Mouse (Mus musculus): Measurements from ENCODE around the gene Cbfa2t3.

Gene Cbfa2t3

GRCm38 (mm10) chr8:122606810-122607209 is 92.1 kb downstream of the Cbfa2t3 start:
- DNase-seq (ENCODE audit: low read depth), result no peak

GRCm38 (mm10) chr8:122605367-122605766 is 93.5 kb downstream of the Cbfa2t3 start:
- DNase-seq (ENCODE audit: low read depth), result no peak

- DNase-seq (ENCODE audit: low read depth), result no peak
Observed at GRCm38 (mm10) chr8:122604640-122605039, 94.3 kb downstream of the Cbfa2t3 start.

- no peak for DNase-seq (ENCODE audit: low read depth)
Observed at GRCm38 (mm10) chr8:122600666-122601065, 98.2 kb downstream of the Cbfa2t3 start.

- DNase-seq (ENCODE audit: low read depth), result no peak
Observed at GRCm38 (mm10) chr8:122596031-122596430, 102.9 kb downstream of the Cbfa2t3 start.

DNA sequence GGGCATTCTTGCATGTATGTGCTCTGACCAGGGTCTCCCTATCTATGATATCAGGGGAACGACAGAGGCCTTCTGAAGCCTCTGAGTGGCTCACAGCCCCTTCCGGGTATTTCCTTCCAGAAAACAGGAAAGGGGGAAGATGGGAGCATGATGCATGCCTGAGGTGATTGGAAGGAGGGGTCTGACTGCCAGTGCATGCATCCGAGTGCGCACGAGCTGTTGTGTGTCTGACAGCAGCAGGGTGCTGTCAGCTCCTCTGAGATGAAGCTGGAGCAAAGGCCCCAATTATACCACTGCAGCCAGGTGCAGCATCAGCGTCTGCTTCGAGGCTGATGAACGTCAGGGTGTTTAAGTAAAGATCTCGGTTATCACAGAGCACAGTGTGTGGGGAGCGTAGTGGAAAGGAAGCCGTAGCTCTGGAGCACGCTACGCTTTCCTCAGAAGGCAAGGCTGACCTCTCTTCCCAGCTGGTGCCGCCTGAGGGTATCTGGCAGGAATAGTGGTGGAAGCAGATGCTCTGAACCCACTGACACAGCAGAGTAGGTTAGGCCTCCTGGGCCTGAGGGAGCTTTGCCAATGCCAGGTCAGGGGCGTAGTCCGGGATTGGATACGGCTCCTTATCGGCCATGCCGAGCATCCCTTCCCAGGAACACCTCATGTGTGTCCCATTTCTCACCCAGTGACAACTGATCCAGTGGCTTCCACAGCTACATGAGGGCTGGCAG is 105.0 kb downstream of the Cbfa2t3 start:
- DNase-seq (ENCODE audit: low read depth), result no peak

DNA sequence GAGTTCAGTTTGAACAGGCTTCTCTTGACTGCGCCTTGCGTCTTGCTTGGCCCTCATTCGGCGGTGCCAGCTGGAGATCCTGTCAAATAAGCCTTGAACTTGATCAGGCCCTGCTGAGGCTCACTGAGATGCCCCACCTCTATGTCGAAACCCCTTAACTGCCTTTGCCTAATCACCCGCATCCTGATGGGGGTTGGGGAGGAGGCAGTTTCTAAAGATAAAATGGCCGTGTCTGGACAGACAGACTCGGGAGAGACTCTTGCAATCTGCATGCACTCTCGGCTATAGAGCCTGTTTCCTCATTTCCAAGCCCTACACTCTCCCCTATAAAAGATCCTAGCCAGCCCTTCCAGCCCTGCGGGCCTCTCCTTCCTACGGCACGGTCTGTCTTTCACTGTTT is 105.7 kb downstream of the Cbfa2t3 start:
- no peak for DNase-seq (ENCODE audit: low read depth)

GRCm38 (mm10) chr8:122586749-122587148 is 112.2 kb downstream of the Cbfa2t3 start:
- DNase-seq (ENCODE audit: low read depth), result no peak

- no peak for DNase-seq (ENCODE audit: low read depth)
Observed at GRCm38 (mm10) chr8:122586171-122586570, 112.7 kb downstream of the Cbfa2t3 start.

DNA sequence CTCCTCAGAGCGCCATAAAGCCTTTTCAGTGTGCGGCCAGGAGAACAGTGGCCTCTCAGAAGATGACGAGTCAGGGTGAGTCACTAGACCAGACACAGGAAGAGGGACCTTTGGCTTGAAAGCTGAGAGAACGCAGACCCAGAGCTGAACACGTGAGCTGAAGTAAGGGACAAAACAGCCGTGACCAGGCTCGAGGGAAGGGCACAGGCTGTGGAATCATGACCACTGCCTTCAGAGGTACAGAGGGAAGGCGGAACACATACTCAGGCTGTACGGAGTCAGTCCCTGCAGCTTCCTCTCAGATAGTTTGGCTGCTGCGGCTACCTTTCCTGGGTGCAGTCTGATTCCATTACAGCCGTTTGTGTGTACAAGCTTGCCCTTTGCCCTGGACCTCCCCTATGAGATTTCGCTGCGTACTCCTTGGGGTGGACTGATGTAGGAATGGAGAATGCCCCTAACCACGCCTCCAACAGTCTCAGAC is 113.5 kb downstream of the Cbfa2t3 start:
- no peak for DNase-seq (ENCODE audit: low read depth)

GRCm38 (mm10) chr8:122584981-122585380 is 113.9 kb downstream of the Cbfa2t3 start:
- no peak for DNase-seq (ENCODE audit: low read depth)

DNA sequence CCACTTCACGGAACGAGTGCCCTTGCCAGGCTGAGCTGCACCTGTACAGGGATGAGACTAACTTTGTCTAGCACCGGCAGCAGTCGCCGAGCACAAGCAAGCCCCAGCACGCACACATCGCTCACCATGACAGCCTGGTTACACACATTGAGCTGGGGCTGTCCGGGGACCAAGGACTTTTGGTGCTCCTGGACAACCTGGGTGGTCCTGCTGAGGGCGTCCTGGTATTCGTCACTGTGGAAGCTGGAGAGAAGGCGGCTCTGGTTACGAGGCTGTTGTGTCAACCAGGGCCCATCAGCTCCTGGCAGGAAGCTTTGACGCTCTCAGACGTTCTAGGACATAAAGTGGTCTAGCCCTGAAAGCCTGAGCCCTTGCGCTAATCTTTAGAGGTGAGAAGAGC is 118.0 kb downstream of the Cbfa2t3 start:
- no peak for DNase-seq (ENCODE audit: low read depth)

GRCm38 (mm10) chr8:122579196-122579595 is 119.7 kb downstream of the Cbfa2t3 start:
- no peak for DNase-seq (ENCODE audit: low read depth)

GRCm38 (mm10) chr8:122577116-122577515 is 121.8 kb downstream of the Cbfa2t3 start:
- no peak for DNase-seq (ENCODE audit: low read depth)

- DNase-seq (ENCODE audit: low read depth), result peak; percentile 95
Observed at GRCm38 (mm10) chr8:122576648-122577022, 122.3 kb downstream of the Cbfa2t3 start, which contains the start of gene Aprt. Gene Aprt (minus strand): TSS chr8:122576909.

DNA sequence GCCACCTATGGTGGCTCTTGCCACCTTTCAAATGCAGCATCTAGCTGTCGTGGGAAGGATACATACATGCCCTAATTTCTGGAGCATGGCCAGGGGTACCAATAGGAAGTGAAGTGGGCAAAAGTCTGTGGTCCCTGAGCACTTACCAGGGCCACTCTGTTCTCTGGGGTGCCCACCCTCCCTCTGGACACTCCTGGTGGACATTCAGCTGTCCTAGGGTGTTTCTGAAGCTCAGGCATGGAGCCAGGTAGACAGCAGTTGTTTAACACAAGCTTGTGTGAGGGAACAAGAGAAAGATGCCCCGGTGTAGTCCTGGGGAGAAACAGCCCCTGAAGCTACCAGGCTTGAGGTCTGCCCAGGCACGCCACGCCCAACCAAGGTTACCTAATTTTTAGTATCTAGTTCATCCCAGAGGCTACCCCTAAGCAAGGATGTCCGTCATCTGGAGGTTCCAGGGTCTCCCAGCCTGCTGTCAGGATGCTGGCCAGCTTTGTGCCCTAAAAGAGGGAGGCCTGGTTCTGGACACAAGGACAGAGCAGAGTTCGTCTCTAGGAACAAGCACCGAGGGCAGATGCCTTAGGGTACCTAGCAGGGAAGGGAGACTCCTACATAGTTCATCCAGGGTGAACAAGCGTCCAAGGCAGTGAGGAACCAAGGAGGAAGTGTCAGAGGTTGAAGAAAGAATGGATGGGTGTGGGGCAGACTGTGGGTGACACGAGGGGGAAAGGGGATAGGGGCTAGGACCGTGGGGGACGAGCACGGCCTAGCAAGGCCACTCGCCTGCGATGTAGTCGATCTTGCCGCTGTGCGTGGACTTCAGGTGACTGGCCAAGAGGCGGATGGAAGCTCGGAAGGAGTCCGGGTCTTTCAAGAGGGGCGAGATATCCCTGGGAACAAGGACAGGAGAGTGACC is 122.9 kb downstream of the Cbfa2t3 start:
- no peak for DNase-seq (ENCODE audit: low read depth)

- no peak for DNase-seq (ENCODE audit: low read depth)
Observed at GRCm38 (mm10) chr8:122575286-122575685, 123.6 kb downstream of the Cbfa2t3 start.
